Mouse (Mus musculus) stomach, embryonic 14.5 days (tissue): ENCODE results near the gene Aff3. TPM values are rescaled to one million over a fixed set of nuclear protein-coding genes. Genes with fewer than 3 reads are reported as not detected.

ENCODE experiments used
- ATAC-seq: fragments of 200-750 bp; cut with Nextera tagmentation; 2 replicates; pipeline ENCODE4 v1.8.0; 2017; ENCODE audit warnings: low read depth, moderate TSS enrichment; ENCODE audit not compliant: insufficient number of reproducible peaks, insufficient read depth, low FRiP score
- H3K27ac ChIP-seq: fragments of 300-500 bp; sonication (generic); 2 replicates; pipeline ENCODE4 v1.5.1; 2014; ENCODE audit warnings: mild to moderate bottlenecking, low read length, moderate library complexity, mixed read lengths
- H3K27me3 ChIP-seq: fragments of 300-500 bp; sonication (generic); 2 replicates; pipeline ENCODE4 v1.6.1; 2014; ENCODE audit warnings: low read length, control low read depth, mixed read lengths; ENCODE audit not compliant: control insufficient read depth, insufficient read depth
- H3K36me3 ChIP-seq: fragments of 300-500 bp; sonication (generic); 2 replicates; pipeline ENCODE4 v1.6.1; 2014; ENCODE audit warnings: mild to moderate bottlenecking, control low read depth, low read length, moderate library complexity, mixed read lengths; ENCODE audit not compliant: control insufficient read depth, insufficient read depth
- H3K4me1 ChIP-seq: fragments of 300-500 bp; sonication (generic); 2 replicates; pipeline ENCODE4 v1.6.1; 2014; ENCODE audit warnings: low read length, control low read depth, mixed read lengths; ENCODE audit not compliant: control insufficient read depth, insufficient read depth
- H3K4me2 ChIP-seq: fragments of 300-500 bp; sonication (generic); replicated peaks from 2 replicates; pipeline ENCODE4 v1.6.1; 2014; ENCODE audit warnings: low read depth, low read length, control low read depth
- H3K4me3 ChIP-seq: fragments of 300-500 bp; sonication (generic); 2 replicates; pipeline ENCODE4 v1.5.1; 2014; ENCODE audit warnings: low read depth, low read length, control low read depth
- H3K9ac ChIP-seq: fragments of 300-500 bp; sonication (generic); replicated peaks from 2 replicates; pipeline ENCODE4 v1.6.1; 2014; ENCODE audit warnings: low read depth, mild to moderate bottlenecking, control low read depth, low read length, moderate library complexity, mixed read lengths
- H3K9me3 ChIP-seq: fragments of 300-500 bp; sonication (generic); 2 replicates; pipeline ENCODE4 v1.6.1; 2016; ENCODE audit warnings: low read depth, low read length, control low read depth; ENCODE audit not compliant: control insufficient read depth
- WGBS: fragments of 180-500 bp; shearing (Covaris S2); extraction: QIAGEN DNeasy Blood & Tissue Kit; methylation state at CpG from one replicate; pipeline ENCODE4 v1.1.7; 2014; 5-methylcytosine and 5-hydroxymethylcytosine counted together
- polyA plus RNA-seq: library from polyadenylated mRNA; unstranded; fragments of >200 nt; fragmentation: Nextera tagmentation; extraction: Ambion mirVana; gene quantifications from 2 replicates; pipeline ENCODE4 v1.2.1, GENCODE M21; 2014

The Aff3 gene
- polyA plus RNA-seq, 1 experiment from 2014 or later: 8.2 TPM

DNA sequence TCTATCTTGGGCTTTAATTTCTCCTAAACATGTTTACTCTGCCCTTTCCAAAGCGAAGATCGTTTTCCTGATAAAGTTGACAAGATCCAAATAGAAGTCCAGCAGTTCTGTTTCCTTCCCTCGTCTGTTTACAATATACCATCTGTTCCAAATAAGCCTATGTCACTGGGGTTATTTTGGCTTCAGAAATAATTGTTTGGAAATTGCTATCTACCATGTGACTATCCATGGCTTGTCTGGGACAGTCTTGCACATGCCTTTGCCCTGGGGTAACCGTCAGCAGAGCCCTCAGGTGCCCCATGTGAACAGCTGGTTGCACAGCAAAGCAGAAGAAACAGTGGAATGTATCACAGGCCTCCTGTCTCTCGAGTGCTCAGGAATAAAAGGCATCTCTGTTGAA is 86.4 kb downstream of the Aff3 start:
- 24% methylated on average over 5 of the region's 5 CpGs for WGBS
- no peaks in the 10 kb centered on the region for H3K4me1 ChIP-seq
- no peaks in the 10 kb centered on the region for H3K36me3 ChIP-seq
- no peak overlapping the region for H3K4me2 ChIP-seq
- no peak overlapping the region for H3K27ac ChIP-seq
- no peaks in the 10 kb centered on the region for H3K9me3 ChIP-seq
- H3K27me3 ChIP-seq: no peaks in the 10 kb centered on the region
- no peak overlapping the region for H3K4me3 ChIP-seq
- H3K9ac ChIP-seq: no peak overlapping the region
- no peak for ATAC-seq

DNA sequence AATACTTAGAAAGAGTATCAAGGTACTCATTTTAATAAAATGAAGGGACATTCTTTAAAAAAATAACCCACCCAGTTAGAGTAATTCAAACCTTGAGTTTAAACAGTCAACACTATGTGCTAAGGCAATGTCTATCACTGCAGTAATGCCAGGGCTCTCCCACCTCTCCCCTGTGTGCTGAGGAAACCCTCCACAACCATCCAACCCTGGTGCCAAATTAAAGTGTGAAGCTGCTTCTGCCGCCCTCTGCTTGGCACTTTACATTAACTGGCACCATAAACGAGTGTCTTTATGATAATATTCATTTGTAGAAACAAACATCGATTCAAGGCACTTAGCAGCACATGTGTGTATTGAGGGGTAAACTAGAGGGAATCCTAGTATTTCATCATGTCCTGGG is 97.0 kb downstream of the Aff3 start:
- Histone ChIP-seq H3K27me3 (no peaks in the 10 kb centered on the region), H3K27ac (no peak overlapping the region), H3K4me1 (0 out of 2 replicates have a peak, but pooled peaks cover under 1% of the 10 kb centered on the region), H3K9me3 (no peaks in the 10 kb centered on the region), H3K36me3 (no peaks in the 10 kb centered on the region), H3K4me2 (no peak overlapping the region), H3K4me3 (no peak overlapping the region), H3K9ac (no peak overlapping the region)
- ATAC-seq: no peak
- WGBS: 57% methylated on average over 3 of the region's 3 CpGs

DNA sequence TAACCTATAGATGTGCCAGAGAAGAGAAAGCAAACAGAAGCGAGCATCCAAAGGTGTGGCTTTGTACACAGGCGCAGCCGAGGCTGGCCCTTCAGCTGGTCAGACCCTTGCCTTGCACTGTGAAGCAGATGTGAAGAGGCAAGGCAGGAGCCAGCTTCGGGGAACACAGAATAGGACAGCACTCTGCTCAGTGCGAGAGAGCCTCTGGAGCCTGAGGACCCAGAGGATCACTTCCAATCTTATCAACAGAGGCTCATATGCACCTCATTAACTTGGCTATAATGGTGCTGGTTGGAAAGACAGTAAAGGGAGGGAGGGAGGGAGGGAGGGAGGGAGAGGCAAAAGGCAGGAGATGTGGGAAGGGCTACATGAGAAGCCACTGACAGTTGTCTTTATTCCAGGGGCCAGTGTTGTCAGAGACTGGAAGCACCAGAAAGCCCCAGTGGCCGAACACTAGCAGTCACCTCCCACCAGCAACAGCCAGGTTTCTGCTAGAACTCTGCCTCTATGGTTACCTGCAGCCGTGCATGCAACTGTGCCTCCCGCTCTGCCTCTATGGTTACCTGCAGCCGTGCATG is 98.6 kb downstream of the Aff3 start:
- Histone ChIP-seq H3K27me3 (no peaks in the 10 kb centered on the region), H3K4me3 (no peak overlapping the region), H3K9ac (no peak overlapping the region), H3K36me3 (no peaks in the 10 kb centered on the region), H3K9me3 (no peaks in the 10 kb centered on the region), H3K27ac (no peak overlapping the region), H3K4me2 (no peak overlapping the region), H3K4me1 (0 out of 2 replicates have a peak, but pooled peaks cover 6% of the 10 kb centered on the region)
- WGBS: 37% methylated on average over 9 of the region's 9 CpGs
- no peak for ATAC-seq

DNA sequence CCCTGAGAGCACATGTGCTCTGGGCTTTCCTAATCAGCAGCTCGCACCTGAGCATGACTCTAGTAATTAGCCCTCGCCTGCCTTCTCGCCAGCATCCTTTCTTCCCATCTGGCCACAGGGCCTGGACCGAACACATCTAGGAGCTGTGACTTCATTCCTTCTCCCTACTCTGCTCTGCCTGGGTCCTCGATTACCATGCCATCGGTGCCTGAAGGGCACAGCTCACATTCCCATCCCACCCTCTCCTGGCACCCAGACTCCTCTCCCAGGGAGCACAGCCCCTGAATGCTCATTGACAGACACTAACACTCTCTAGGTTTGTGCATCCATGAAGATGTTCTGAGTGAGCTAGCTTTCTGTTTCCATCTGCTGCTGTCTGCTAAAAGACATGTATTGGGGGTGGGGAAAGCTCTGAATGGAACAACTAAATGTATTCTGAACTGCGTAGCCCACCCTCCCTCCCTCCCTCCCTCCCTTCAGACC is 99.4 kb downstream of the Aff3 start:
- Histone ChIP-seq H3K27me3 (no peaks in the 10 kb centered on the region), H3K27ac (no peak overlapping the region), H3K9me3 (no peaks in the 10 kb centered on the region), H3K4me1 (0 out of 2 replicates have a peak, but pooled peaks cover 6% of the 10 kb centered on the region), H3K4me2 (no peak overlapping the region), H3K9ac (no peak overlapping the region), H3K36me3 (no peaks in the 10 kb centered on the region), H3K4me3 (no peak overlapping the region)
- 46% methylated on average over 7 of the region's 7 CpGs for WGBS
- ATAC-seq: no peak

DNA sequence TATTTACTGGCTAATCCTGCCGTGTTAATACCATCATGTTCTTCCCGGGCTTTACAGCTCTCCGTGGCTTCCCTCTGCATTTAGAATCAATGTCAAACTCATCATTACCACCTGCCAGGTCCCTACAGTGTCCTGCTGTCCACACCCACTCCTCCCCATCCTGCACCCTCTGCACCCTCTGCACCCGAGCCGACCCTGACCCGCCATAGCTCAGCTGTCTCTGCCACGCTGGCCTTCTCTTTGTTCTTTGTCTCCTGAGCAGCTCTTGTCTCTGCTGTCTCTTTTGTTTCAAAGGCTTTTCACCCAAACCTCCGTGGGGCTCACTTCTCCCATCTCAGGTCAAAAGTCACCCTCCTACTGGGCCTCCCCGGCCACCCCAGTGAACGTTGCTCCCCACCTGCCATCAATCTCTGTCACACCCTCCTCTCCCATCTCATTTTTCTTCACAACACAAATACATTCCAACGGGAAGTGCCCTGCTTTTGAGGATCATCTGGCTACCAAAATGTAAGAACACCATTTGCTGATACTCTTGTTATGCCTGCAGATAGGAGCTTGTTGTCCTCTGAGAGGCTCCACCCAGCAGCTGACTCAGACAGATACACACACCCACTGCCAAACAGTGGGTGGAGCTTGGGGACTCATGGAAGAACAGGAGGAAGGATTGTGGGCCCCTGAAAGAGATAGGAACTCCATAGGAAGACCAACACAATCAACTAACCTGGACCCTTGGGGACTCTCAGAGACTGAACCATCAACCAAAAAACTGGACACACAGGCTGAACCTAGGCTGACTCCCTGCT is 102.2 kb downstream of the Aff3 start:
- Histone ChIP-seq H3K4me3 (no peak overlapping the region), H3K9me3 (no peaks in the 10 kb centered on the region), H3K9ac (no peak overlapping the region), H3K36me3 (no peaks in the 10 kb centered on the region), H3K27me3 (no peaks in the 10 kb centered on the region), H3K4me2 (no peak overlapping the region), H3K4me1 (0 out of 2 replicates have a peak, but pooled peaks cover 6% of the 10 kb centered on the region), H3K27ac (no peak overlapping the region)
- 23% methylated on average over 11 of the region's 11 CpGs for WGBS
- ATAC-seq: no peak

DNA sequence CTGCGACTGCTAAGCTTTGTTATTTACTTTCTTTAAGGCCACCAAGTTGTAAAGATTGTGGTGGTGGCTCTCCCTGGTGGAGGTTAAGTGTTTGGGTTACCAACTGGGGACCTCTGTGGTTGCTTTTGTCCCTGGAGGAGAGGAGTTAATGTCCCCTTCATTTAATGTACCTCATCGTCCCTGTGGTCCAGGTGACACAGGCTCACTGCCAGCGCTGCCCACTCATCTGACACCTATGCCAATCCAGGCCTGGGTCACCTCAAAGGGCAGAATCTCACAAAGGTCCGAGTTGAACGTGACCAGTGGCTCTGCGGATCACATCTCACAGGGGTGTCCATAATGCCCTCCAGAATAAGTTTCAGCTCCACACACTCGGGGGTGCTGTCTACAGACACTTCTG is 103.4 kb downstream of the Aff3 start:
- H3K36me3 ChIP-seq: no peaks in the 10 kb centered on the region
- H3K9ac ChIP-seq: no peak overlapping the region
- H3K4me1 ChIP-seq: 0 out of 2 replicates have a peak, but pooled peaks cover 6% of the 10 kb centered on the region
- no peak overlapping the region for H3K27ac ChIP-seq
- H3K4me3 ChIP-seq: no peak overlapping the region
- no peak for ATAC-seq
- WGBS: 79% methylated on average over 7 of the region's 7 CpGs
- no peak overlapping the region for H3K4me2 ChIP-seq
- no peaks in the 10 kb centered on the region for H3K27me3 ChIP-seq
- H3K9me3 ChIP-seq: no peaks in the 10 kb centered on the region

DNA sequence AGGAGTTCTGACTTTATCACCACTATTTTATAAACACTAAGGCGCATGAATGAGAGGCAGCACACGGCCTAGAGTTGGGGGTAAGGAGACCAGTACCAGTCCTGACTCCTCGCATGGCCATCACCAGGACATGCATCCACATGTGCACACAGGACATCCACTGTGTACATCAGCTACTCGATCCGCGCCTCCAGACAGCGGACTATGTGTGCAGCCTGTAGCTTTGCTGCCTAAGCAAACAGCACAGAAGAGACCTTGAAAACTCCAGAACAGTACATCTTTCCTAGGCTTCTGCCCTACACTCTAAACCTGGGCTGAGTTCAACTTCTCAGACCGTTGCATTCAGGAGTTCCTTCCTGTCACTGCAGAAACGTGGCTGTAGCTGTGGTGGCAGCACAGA is 104.1 kb downstream of the Aff3 start:
- 70% methylated on average over 9 of the region's 9 CpGs for WGBS
- Histone ChIP-seq H3K4me1 (0 out of 2 replicates have a peak, but pooled peaks cover 6% of the 10 kb centered on the region), H3K27me3 (no peaks in the 10 kb centered on the region), H3K9me3 (no peaks in the 10 kb centered on the region), H3K4me2 (no peak overlapping the region), H3K36me3 (no peaks in the 10 kb centered on the region), H3K9ac (no peak overlapping the region), H3K4me3 (no peak overlapping the region), H3K27ac (no peak overlapping the region)
- ATAC-seq: no peak

DNA sequence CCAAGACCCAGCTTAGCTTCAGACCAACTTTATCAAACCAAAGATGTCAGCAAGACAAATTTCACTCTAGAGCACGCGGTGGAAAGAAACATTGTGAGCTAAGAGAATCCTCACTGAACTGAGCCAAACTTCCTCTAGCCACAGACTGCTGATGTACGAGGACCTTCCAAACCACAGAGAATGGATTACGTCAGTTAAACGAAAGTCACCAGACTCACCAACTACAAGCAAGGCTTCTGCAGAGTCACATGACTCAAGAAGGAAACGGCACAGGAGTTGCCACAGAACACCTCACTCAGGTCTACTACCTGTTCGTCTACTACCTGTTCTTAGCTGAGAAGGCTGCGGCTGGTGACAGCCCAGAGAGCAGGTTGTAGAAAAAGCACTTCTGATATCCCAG is 107.1 kb downstream of the Aff3 start:
- Histone ChIP-seq H3K9ac (no peak overlapping the region), H3K4me1 (0 out of 2 replicates have a peak, but pooled peaks cover 3% of the 10 kb centered on the region), H3K4me3 (no peak overlapping the region), H3K4me2 (no peak overlapping the region), H3K27ac (no peak overlapping the region), H3K36me3 (no peaks in the 10 kb centered on the region), H3K9me3 (no peaks in the 10 kb centered on the region), H3K27me3 (no peaks in the 10 kb centered on the region)
- 68% methylated on average over 8 of the region's 8 CpGs for WGBS
- ATAC-seq: no peak
